Mouse (Mus musculus): ENCODE data around the gene Gdpd5.

Gdpd5 gene

GRCm38 (mm10) chr7:99447323-99447722, 66.1 kb downstream of the Gdpd5 start:
- DNase-seq: no peak

DNA sequence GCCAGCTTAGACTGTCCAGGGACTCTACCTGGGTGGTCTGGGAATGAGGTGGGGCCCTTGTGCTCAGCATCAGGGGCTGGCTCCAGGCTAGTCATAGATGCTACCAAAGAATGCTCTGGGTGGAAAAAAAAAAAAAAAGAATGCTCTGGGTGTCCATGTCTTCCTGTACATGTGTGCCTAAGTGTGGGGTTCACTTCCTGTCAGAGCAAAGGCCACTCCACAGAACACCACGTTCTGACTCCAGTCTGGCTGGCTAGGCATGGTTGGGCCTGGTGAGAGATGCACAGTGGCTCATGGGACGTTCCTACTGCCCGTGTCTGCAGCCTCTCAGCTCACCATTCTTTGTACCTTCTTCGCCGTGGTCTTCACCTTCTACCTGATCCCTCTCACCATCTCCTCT, 67.4 kb downstream of the Gdpd5 start:
- no peak for DNase-seq

DNA sequence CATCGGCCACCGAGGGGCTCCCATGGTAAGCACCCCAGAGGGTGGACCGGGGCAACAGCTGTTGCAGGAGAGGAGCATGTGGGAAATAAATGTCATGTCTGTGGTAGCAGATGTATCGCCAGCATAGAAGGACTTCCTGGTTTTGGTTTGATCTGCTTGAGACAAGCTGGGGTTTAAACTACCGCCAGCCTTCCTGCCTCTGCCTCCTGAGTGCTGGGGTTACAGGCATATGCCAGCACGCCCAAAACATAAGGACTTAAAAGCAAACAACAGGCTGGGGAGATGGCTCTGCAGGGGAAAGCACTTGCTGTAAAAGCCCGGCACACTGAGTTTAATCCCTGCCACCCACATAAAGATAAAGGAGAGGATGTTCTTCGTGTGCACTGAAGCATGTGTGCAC, 67.8 kb downstream of the Gdpd5 start:
- no peak for DNase-seq

DNA sequence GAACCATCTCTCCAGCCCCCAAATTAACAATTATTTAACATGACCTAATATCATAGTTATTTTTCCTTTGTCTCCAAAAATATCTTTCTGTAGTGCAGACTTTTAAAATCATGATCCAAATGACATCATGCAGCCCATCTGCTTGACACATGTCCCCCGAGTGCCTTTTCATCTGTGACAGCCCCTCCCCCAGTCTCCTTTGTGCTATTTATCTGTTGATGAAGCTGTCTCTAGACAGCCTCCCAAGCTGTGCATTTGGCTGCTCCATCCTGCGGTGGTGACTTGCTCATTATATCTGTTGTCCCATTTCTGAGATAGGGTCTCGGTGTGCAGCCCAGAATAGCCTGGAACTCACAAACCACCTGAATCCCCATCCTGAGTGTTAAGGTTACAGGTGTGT, 68.5 kb downstream of the Gdpd5 start:
- DNase-seq: no peak

DNA sequence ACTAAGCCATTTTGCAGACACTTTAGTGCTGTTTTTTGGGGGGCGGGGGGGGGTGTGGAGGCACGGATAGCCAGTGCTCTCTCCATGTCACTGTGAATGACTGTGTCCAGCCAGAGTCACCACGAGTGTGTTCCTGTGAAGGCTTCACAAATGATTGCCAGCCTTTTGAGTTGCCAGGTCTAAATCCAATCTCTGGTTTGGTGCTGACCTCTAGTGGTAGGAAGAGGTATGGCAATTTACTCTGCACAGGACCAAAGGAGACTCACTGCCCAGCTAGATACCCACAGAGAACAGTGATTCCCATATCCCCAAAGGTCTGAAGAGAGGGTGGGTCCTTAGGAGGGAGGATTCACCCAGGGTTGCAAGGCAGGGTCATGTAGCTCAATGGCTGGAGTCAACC, 69.5 kb downstream of the Gdpd5 start:
- peak; percentile 78 for DNase-seq

DNA sequence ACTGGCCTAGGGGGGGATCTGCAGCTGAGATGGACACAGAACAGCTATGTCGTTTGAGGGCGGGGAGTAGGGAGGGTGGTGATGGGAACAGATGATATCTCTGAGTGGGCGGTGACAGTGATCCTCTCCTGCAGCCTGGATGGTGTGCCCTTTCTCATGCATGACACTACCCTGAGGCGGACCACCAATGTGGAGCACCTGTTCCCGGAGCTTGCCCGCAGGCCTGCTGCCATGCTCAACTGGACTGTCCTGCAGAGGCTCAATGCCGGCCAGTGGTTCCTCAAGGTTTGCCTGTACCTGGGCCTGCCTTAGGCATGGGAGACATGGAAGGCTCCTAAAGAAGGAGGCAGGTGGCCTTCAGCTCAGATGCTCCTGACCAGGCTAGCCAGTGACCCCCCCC, 71.6 kb downstream of the Gdpd5 start:
- DNase-seq: no peak

DNA sequence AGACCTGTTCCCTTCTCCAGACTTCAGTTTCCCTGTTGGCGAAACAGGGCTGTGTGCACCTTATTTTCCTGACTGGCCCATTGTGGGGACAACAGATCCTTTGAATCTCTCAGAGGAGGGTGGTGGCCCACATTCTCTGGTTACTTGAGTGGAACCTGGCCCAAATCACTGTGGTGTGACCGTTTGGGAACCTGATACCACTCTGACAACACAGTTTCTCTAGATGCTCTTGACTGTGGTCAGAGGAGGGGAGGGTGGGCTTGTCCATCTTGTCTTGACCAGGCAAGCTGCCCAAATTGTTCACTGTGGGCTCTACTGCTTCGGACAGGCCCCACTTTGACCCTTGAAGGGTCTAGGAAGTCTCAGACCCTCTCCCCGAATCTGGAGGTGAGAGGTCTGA, 72.8 kb downstream of the Gdpd5 start:
- DNase-seq: no peak

DNA sequence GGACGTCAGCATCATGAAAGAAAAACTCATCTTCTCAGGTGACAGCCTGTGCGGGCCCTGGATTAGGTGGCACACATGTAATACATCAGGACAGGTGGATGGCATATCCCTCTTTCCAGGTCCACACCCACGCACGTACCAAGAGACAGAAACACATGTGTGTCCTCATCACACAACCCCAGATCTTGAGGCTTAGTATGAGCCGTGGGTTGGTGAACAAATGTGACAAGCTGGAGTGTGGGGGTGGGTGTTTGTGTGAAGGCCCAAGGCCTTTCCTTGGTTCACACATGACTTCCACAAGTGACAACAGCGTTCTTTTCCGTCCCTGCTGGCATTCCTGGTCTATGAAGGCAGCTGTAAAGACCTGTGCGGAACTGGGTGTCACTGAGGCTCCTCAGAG, 77.6 kb downstream of the Gdpd5 start:
- no peak for DNase-seq

DNA sequence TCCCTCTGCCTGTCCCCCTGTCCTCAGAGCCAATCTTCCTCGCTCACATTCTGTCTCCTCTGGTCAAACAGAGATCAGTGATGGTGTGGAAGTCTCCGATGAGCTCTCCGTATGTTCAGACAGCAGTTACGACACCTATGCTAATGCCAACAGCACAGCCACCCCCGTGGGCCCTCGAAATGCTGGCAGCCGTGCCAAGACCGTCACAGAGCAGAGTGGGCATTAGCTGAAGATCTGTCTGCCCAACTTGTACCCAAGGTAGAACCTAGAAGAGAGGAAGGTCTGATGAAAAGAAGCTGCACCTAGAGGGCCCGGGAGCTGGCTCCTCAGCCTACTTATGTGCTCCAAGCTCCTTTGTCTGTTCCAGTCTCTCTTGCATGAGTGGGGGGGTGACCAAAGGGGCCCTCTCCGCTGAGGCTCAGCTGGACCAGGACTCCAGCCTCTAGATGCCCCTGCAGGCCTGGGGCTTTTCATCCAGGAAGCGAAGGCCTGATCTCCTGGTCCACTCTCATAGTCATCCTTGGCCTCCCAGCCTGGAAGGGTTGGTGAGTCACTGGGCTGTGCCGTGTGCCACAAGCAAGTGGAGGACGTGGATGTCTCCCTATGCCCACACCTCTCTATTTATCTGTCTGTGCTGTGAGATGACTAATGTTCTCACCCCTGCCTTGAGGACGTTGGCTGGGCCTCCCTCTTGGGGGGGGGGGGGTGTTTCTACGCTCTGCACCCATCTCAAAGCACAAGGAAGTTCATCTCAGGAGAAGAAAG, 78.9 kb downstream of the Gdpd5 start:
- DNase-seq: no peak

- no peak for DNase-seq
Measured at GRCm38 (mm10) chr7:99463120-99463519, 81.9 kb downstream of the Gdpd5 start.

- DNase-seq: no peak
Measured at GRCm38 (mm10) chr7:99465811-99466210, 84.6 kb downstream of the Gdpd5 start, which contains the start of gene Klhl35. Klhl35 (plus strand) TSS chr7:99466004.

GRCm38 (mm10) chr7:99467916-99468282, 86.7 kb downstream of the Gdpd5 start:
- DNase-seq: peak; percentile 72

DNA sequence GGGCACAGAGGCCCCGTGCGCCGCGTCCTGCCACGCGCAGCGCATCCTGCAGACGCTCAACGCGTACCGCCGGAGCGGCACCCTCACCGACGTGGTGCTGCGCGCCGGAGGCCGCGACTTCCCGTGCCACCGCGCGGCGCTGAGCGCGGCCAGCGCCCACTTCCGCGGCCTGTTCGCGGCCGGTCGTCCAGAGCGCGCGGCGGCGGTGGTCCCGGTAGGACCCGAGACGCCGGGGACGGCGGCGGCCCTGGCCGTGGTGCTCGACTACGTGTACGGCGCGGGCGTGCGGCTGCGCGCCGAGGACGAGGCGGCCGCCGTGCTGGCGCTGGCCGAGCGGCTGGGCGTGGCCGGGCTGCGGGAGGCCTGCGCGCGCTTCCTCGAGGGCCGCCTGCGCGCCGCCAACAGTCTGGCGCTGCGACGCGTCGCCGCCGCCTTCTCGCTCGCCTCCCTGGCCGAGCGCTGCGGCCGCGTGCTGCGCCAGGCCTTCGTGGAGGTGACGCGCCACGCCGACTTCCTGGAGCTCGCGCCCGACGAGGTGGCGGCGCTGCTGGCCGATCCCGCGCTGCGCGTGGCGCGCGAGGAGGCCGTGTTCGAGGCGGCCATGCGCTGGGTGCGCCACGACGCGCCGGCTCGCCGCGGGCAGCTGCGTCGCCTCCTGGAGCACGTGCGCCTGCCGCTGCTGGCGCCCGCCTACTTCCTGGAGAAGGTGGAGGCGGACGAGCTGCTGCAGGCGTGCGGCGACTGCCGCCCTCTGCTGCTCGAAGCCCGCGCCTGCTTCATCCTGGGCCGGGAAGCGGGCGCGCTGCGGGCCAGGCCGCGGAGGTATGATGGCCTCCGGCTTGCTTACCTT, 87.3 kb downstream of the Gdpd5 start:
- DNase-seq: no peak

GRCm38 (mm10) chr7:99469680-99470405, 88.6 kb downstream of the Gdpd5 start:
- DNase-seq: no peak

- DNase-seq: no peak
Measured at GRCm38 (mm10) chr7:99471578-99471977, 90.4 kb downstream of the Gdpd5 start.

DNA sequence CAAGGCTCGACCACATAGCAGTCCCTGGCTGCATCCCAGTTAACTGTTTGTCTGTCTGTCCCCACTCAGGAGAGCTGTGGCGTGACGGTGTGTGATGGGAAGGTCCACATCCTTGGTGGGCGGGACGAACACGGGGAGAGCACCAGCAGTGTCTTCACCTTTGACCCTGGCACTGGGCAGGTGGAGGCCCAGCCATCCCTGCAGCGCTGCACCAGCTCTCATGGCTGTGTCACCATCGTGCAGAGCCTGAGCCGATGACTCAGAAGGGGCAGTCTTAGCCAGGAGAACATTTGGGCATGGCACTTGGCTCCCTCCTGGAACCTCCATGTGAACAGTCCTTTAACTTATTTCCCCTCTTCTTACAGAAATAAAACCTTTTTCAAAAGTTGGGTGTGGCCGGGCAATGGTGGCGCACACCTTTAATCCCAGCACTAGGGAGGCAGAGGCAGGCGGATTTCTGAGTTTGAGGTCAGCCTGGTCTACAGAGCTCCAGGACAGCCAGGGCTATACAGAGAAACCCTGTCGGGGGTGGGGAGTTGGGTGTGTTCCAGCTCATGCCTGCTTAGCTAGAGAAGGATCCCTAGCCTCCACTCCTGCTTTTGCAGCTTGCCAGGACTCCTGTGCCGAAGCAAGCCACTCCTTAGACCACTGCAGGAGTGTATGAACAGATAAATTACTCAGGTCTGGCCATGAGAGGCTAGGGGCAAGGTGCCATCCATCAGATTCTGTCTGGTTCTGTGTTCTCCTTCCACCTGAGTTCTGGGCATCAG, 92.6 kb downstream of the Gdpd5 start:
- peak; percentile 53 for DNase-seq

DNA sequence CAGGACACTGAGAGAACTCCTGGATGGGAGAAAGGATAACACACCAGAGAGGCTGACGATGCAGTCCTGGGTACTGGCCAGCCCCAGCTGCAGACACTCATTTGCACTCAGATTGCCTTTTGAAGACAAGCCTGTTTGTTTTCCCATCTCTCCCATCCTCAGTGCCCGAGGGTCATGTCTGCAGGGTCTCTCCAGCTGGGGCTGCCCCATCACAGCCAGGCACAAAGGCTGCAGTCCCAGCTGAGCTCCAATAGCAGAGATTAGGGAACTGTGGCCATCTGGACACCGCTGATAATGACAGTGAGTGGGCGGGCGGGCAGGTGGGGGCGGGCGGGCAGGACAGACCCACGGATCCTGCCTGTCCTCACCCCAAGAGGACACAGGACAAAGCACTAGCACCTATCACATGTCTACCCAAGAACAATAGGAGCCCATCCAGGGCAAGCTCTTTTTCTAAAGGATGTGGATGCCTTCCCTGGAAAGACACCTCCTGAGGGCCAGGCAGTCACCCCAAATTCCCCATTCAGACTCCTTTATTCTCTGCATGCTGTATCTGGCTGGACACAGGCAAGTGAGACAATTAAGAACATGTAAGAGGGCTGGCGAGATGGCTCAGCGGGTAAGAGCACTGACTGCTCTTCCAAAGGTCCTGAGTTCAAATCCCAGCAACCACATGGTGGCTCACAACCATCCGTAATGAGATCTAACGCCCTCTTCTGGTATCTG, 93.8 kb downstream of the Gdpd5 start:
- no peak for DNase-seq

GRCm38 (mm10) chr7:99475562-99475911, 94.3 kb downstream of the Gdpd5 start:
- no peak for DNase-seq

GRCm38 (mm10) chr7:99476558-99477114, 95.4 kb downstream of the Gdpd5 start:
- DNase-seq: no peak

DNA sequence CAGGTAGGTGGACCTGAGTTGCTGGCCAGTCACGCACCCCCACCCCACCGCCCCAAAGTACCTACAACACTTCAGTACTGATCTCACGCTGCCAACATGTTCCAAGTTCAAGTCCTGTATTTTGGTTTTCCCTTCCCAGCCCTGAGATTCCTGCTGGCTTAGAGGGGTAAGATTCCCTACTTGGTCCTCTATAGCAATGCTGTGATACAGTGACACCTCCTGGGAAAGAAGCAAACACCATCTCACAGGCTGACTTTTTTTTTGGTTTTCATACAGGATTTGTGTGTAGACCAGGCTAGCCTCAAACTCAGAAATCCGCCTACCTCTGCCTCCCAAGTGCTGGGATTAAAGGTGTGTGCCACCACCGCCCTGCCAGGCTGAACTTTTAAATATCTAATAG, 96.0 kb downstream of the Gdpd5 start:
- no peak for DNase-seq

DNA sequence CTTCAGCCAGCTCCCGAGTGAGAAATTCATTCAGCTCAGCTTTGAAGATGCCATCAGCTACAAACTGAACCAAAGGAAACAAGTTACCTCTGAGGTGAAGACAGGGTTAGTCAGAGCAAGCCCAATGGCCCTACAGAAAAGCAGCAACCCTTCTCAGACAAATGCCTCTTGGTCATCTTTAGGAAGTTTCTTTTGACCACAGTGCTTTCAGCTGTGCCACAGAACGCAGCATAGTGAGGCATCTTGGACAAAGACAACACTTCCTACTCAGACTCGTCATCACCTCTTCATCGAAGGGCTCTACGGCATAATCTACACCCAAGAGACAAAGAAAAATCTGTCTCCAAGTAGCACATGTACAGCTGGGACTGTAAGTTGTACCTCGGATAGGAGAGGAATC, 101.4 kb downstream of the Gdpd5 start:
- DNase-seq: no peak

Measured in cerebellum, adult 8-10 months (tissue).